Comparison of ENCODE assay signal across 11 mouse cellular contexts in genomic region chr6:106499166-106499565, GRCm38 (mm10).
A peak's percentile ranks its signal among the peaks of the same experiment; 100 is the strongest.
DNase-seq lines count a peak whose midpoint lies in the region.
"Had no signal": no experiment of that assay in that cellular context is flagged by ENCODE, and none has a peak within 500 bp of the region (broad histone marks: within the 10 kb centered on the region; RNA-seq: fewer than 3 reads in every experiment).

No protein-coding gene starts in this region.

- intact Hi-C loops in left cerebral cortex, postnatal 4 days (cut with DNase I) = no loop called here

- DNase-seq in cerebellum, adult 11-12 months = peak; percentile 7
- no peak for DNase-seq in cerebellum, adult 11 months
- DNase-seq in left cerebral cortex, adult 11 months (ENCODE audit: low spot score) = peak; percentile 34
- no peak for DNase-seq in left cerebral cortex, postnatal 4 days
- DNase-seq in layer of hippocampus, postnatal 14 days (ENCODE audit: low spot score in 2 of 2) = peak; percentile 16 to 88
- peak; percentile 89 for DNase-seq in telencephalon, adult 2 months (ENCODE audit: low read depth, low spot score)
- DNase-seq in spleen, postnatal 14 days (ENCODE audit: low spot score in 2 of 2) = no peak
- DNase-seq in heart, adult 9 months (ENCODE audit: low spot score in 2 of 2) = no peak
- DNase-seq: liver, embryonic 13.5 days; lung, postnatal 10 days; thymus, postnatal 4 days had no signal

Comparison
In these comparisons a context has a peak if more than half of its experiments do, and no peak if none do; other contexts are left out.
1. DNase-seq: peak in cerebellum, adult 11-12 months (single experiment), left cerebral cortex, adult 11 months (single experiment), layer of hippocampus, postnatal 14 days (2 of 2) and telencephalon, adult 2 months (single experiment); none in cerebellum, adult 11 months (single experiment), left cerebral cortex, postnatal 4 days (single experiment), spleen, postnatal 14 days (0 of 2) and heart, adult 9 months (0 of 2).